Mouse (Mus musculus): ENCODE data around the gene Zfp36l2. TPM values are rescaled to one million over a fixed set of nuclear protein-coding genes. Genes with fewer than 3 reads are reported as not detected.
"Not testable (repeated sequence)": the region's sequence is repeated elsewhere in the genome, so short reads cannot be mapped to it uniquely, and the experiment has no call there.

Zfp36l2 gene
- polyA plus RNA-seq, 1 experiment from 2014 or later, result 29.6 TPM

- H3K4me1 ChIP-seq (replicated peaks; ENCODE audit: control insufficient read depth, insufficient read depth, low read length), result no peaks in the 10 kb centered on the region
- H3K36me3 ChIP-seq (ENCODE audit: control insufficient read depth, insufficient read depth), result peaks cover 12% of the 10 kb centered on the region; the same call in 1 of the 2 replicates
- H3K4me2 ChIP-seq (replicated peaks; ENCODE audit: low read depth), result no peak overlapping the region
- H3K27ac ChIP-seq (ENCODE audit: low read depth, low read length), result no peak overlapping the region
- WGBS, result 54% methylated on average over 2 of the region's 2 CpGs
- H3K4me3 ChIP-seq (ENCODE audit: low read depth, low read length), result no peak overlapping the region
- no peak overlapping the region for H3K9ac ChIP-seq (ENCODE audit: low read depth, low read length)
- H3K27me3 ChIP-seq (replicated peaks; ENCODE audit: control insufficient read depth, insufficient read depth, low read length), result no peaks in the 10 kb centered on the region
- ATAC-seq, result peak; percentile 37; the same call in 1 of the 2 replicates
- no peak for TF ChIP-seq CTCF (IDR thresholded peaks at IDR 0.05; ENCODE audit: low read depth)
- H3K9me3 ChIP-seq (ENCODE audit: control insufficient read depth), result no peaks in the 10 kb centered on the region
These were observed 40.5 kb upstream of the Zfp36l2 start for GRCm38 (mm10) chr17:84228223-84228622.

- TF ChIP-seq CTCF (IDR thresholded peaks at IDR 0.05; ENCODE audit: low read depth), result no peak
- Histone ChIP-seq H3K36me3 (ENCODE audit: control insufficient read depth, insufficient read depth) (peaks cover 20% of the 10 kb centered on the region), H3K4me1 (replicated peaks; ENCODE audit: control insufficient read depth, insufficient read depth, low read length) (no peaks in the 10 kb centered on the region), H3K27me3 (replicated peaks; ENCODE audit: control insufficient read depth, insufficient read depth, low read length) (no peaks in the 10 kb centered on the region), H3K9ac (ENCODE audit: low read depth, low read length) (no peak overlapping the region), H3K4me2 (replicated peaks; ENCODE audit: low read depth) (no peak overlapping the region), H3K27ac (ENCODE audit: low read depth, low read length) (0 out of 2 replicates have a peak overlapping the region, but pooled peaks have one; percentile 11), H3K4me3 (ENCODE audit: low read depth, low read length) (no peak overlapping the region), H3K9me3 (ENCODE audit: control insufficient read depth) (no peaks in the 10 kb centered on the region)
- peak; percentile 47; the same call in 1 of the 2 replicates for ATAC-seq
- 37% methylated on average over 6 of the region's 6 CpGs for WGBS
These were observed 38.9 kb upstream of the Zfp36l2 start for GRCm38 (mm10) chr17:84226681-84227080.

DNA sequence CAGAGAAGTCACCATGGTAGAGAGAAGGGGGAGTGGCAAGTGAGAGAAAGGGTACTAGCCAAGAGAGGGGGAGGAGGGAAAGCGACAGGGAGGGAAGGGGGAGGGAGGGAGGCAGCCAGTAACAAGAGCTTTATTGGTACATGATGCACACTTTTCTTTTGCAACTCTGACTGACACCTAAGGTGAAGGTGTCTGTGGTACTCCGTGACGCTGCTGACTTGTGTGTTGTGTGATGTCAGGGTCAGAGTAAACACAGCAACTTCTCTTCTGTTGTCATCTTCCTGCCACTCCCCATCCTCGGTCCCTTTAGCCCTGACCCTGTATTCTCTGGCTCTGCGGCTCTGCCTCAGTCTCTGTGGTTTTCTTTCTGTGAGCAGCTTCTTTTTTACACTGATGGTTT lies 38.5 kb upstream of the Zfp36l2 start:
- WGBS, result 66% methylated on average over 5 of the region's 5 CpGs
- Histone ChIP-seq H3K27ac (ENCODE audit: low read depth, low read length) (no peak overlapping the region), H3K4me1 (replicated peaks; ENCODE audit: control insufficient read depth, insufficient read depth, low read length) (no peaks in the 10 kb centered on the region), H3K4me3 (ENCODE audit: low read depth, low read length) (no peak overlapping the region), H3K9me3 (ENCODE audit: control insufficient read depth) (no peaks in the 10 kb centered on the region), H3K27me3 (replicated peaks; ENCODE audit: control insufficient read depth, insufficient read depth, low read length) (no peaks in the 10 kb centered on the region), H3K4me2 (replicated peaks; ENCODE audit: low read depth) (no peak overlapping the region), H3K9ac (ENCODE audit: low read depth, low read length) (no peak overlapping the region), H3K36me3 (ENCODE audit: control insufficient read depth, insufficient read depth) (peaks cover 25% of the 10 kb centered on the region)
- no peak for ATAC-seq
- no peak for TF ChIP-seq CTCF (IDR thresholded peaks at IDR 0.05; ENCODE audit: low read depth)

GRCm38 (mm10) chr17:84224217-84224887 lies 36.6 kb upstream of the Zfp36l2 start:
- H3K9me3 ChIP-seq (ENCODE audit: control insufficient read depth), result no peaks in the 10 kb centered on the region
- no peaks in the 10 kb centered on the region for H3K27me3 ChIP-seq (replicated peaks; ENCODE audit: control insufficient read depth, insufficient read depth, low read length)
- peaks cover 44% of the 10 kb centered on the region for H3K36me3 ChIP-seq (ENCODE audit: control insufficient read depth, insufficient read depth)
- H3K4me3 ChIP-seq (ENCODE audit: low read depth, low read length), result no peak overlapping the region
- no peak overlapping the region for H3K9ac ChIP-seq (ENCODE audit: low read depth, low read length)
- no peaks in the 10 kb centered on the region for H3K4me1 ChIP-seq (replicated peaks; ENCODE audit: control insufficient read depth, insufficient read depth, low read length)
- no peak for ATAC-seq
- no peak overlapping the region for H3K4me2 ChIP-seq (replicated peaks; ENCODE audit: low read depth)
- no peak for TF ChIP-seq CTCF (IDR thresholded peaks at IDR 0.05; ENCODE audit: low read depth)
- WGBS, result 74% methylated on average over 15 of the region's 15 CpGs
- no peak overlapping the region for H3K27ac ChIP-seq (ENCODE audit: low read depth, low read length)

- not testable (repeated sequence) for H3K4me2 ChIP-seq (replicated peaks; ENCODE audit: low read depth); H3K9ac ChIP-seq (ENCODE audit: low read depth, low read length); H3K27ac ChIP-seq (ENCODE audit: low read depth, low read length); ATAC-seq; H3K4me1 ChIP-seq (replicated peaks; ENCODE audit: control insufficient read depth, insufficient read depth, low read length); H3K27me3 ChIP-seq (replicated peaks; ENCODE audit: control insufficient read depth, insufficient read depth, low read length); H3K4me3 ChIP-seq (ENCODE audit: low read depth, low read length); H3K9me3 ChIP-seq (ENCODE audit: control insufficient read depth)
- peaks cover 41% of the 10 kb centered on the region for H3K36me3 ChIP-seq (ENCODE audit: control insufficient read depth, insufficient read depth)
- 95% methylated on average over 2 of the region's 2 CpGs for WGBS
These were observed 31.1 kb upstream of the Zfp36l2 start for GRCm38 (mm10) chr17:84218841-84219240.

GRCm38 (mm10) chr17:84217696-84218095 lies 29.9 kb upstream of the Zfp36l2 start:
- H3K27me3 ChIP-seq (replicated peaks; ENCODE audit: control insufficient read depth, insufficient read depth, low read length), result no peaks in the 10 kb centered on the region
- 79% methylated on average over 3 of the region's 3 CpGs for WGBS
- TF ChIP-seq CTCF (IDR thresholded peaks at IDR 0.05; ENCODE audit: low read depth), result no peak
- H3K9me3 ChIP-seq (ENCODE audit: control insufficient read depth), result no peaks in the 10 kb centered on the region
- no peaks in the 10 kb centered on the region for H3K4me1 ChIP-seq (replicated peaks; ENCODE audit: control insufficient read depth, insufficient read depth, low read length)
- no peak overlapping the region for H3K27ac ChIP-seq (ENCODE audit: low read depth, low read length)
- ATAC-seq, result no peak
- no peak overlapping the region for H3K9ac ChIP-seq (ENCODE audit: low read depth, low read length)
- no peak overlapping the region for H3K4me2 ChIP-seq (replicated peaks; ENCODE audit: low read depth)
- H3K36me3 ChIP-seq (ENCODE audit: control insufficient read depth, insufficient read depth), result peaks cover 32% of the 10 kb centered on the region
- H3K4me3 ChIP-seq (ENCODE audit: low read depth, low read length), result no peak overlapping the region

Data from intestine, postnatal 0 days (tissue).